Mouse (Mus musculus): ENCODE data around the gene Cpm. TPM values are rescaled to one million over a fixed set of nuclear protein-coding genes. Genes with fewer than 3 reads are reported as not detected.

The Cpm gene
- total and polyA plus RNA-seq, 3 experiments, result 0.04 to 0.31 (median 0.17) TPM

DNA sequence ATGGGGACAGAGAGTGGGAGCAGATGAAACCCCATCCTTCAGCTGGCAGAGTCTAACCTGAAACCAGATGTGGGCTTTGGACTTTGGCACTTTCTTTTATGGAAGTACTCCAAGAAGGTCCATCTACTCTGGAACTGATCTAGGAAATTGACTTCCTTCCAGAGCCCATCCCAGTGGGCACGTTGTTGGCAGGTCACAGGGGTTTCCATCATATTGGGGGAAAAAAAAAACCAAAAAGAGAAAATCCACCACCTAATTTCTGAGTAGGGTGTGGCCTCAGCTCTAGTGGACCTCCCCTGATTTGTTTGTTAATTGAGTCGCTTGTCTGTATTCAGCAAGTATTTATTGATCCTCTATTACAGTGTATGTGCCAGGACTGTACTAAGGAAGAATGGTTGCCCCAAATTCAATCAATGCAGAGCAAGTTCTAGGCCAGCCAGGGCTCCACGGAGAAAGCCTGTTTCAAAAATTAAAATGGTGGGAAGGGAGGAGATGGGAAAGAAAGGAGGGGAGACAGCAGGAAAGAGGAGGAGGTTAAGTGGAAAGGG, 25.4 kb downstream of the Cpm start:
- Histone ChIP-seq H3K36me3 (replicated peaks in 1 of 2; ENCODE audit: control insufficient read depth in 1 of 2, insufficient read depth in 1 of 2, low read length in 1 of 2) (no peaks in the 10 kb centered on the region), H3K27ac (ENCODE audit: insufficient read depth, low read depth) (no peak overlapping the region), H3K27me3 (replicated peaks) (no peaks in the 10 kb centered on the region), H3K4me3 (replicated peaks in 1 of 3; ENCODE audit: low read depth in 2 of 3, low read length in 2 of 3, poor library complexity in 1 of 3) (no peak overlapping the region), H3K9me3 (replicated peaks; ENCODE audit: low read length) (no peaks in the 10 kb centered on the region), H3K4me1 (ENCODE audit: control insufficient read depth in 1 of 2, insufficient read depth in 2 of 2) (peaks cover 0 to 19% of the 10 kb centered on the region in 2 experiments; a peak in 3 of 4 replicates), H3K9ac (ENCODE audit: insufficient read depth, low read depth) (no peak overlapping the region), H3K79me2 (replicated peaks; ENCODE audit: control insufficient read depth, extremely low read depth, insufficient read depth, poor library complexity, severe bottlenecking) (no peaks in the 10 kb centered on the region), H3K4me2 (ENCODE audit: insufficient read depth, low read depth, poor library complexity, severe bottlenecking) (no peak overlapping the region)
- no peak for DNase-seq (ENCODE audit: extremely low read depth)
- in situ Hi-C loops (cut with MboI; ENCODE audit: low pct_ligation_motif_present, low pct_unique_long_range_greater_than_20kb, low sequenced_read_pairs) (no loop called here), dilution Hi-C loops (cut with MboI; ENCODE audit: extremely low pct_ligation_motif_present, extremely low pct_unique_long_range_greater_than_20kb, low sequenced_read_pairs) (no loop called here)
- no peak for TF ChIP-seq EP300 (IDR thresholded peaks at IDR 0.05; ENCODE audit: low read length)
- no peak for TF ChIP-seq ZC3H11A (IDR thresholded peaks at IDR 0.05; ENCODE audit: low read depth, low read length)
- TF ChIP-seq POLR2A (IDR thresholded peaks at IDR 0.05; ENCODE audit: low read depth, low read length), result no peak
- no peak for TF ChIP-seq JUN (IDR thresholded peaks at IDR 0.05; ENCODE audit: insufficient read depth, low read depth, low read length)
- TF ChIP-seq TBP (conservative IDR thresholded peaks at IDR 0.05; ENCODE audit: low read depth, low read length), result no peak
- no peak for TF ChIP-seq NRF1 (IDR thresholded peaks at IDR 0.05; ENCODE audit: low read depth, low read length)
- TF ChIP-seq CTCF (conservative IDR thresholded peaks at IDR 0.05 in 1 of 2, IDR thresholded peaks at IDR 0.05 in 1 of 2; ENCODE audit: low read depth in 2 of 2, low read length in 2 of 2), result no peak
- TF ChIP-seq USF1 (IDR thresholded peaks at IDR 0.05; ENCODE audit: low read depth, low read length), result no peak

DNA sequence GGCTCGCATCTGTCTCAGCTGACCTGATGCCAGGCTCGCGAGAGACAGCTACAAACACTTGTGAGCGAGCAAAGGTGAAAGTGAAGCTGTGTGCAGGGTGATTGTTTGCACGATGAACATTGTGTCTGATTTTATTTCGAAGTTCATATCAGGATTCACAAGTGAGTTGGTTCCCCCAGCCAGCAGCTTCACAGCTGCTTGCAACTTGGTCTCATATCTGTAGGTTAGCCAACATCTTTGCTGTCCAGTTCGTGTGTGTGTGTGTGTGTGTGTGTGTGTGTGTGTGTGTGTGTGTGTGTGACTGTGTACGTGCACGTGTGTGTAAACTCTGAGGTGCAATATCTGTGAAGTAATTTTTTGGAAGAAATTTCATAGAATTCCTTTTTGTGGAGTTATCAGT, 26.2 kb downstream of the Cpm start:
- TF ChIP-seq USF2 (conservative IDR thresholded peaks at IDR 0.05; ENCODE audit: low read depth, low read length) (no peak), NELFE (IDR thresholded peaks at IDR 0.05; ENCODE audit: low read depth, low read length) (no peak), SMC3 (IDR thresholded peaks at IDR 0.05; ENCODE audit: low read depth, low read length) (no peak), SIN3A (IDR thresholded peaks at IDR 0.05; ENCODE audit: low read length) (no peak), E2F4 (IDR thresholded peaks at IDR 0.05; ENCODE audit: insufficient replicate concordance, low read depth, low read length) (no peak), MAFK (IDR thresholded peaks at IDR 0.05; ENCODE audit: insufficient replicate concordance, low read length) (no peak), BHLHE40 (IDR thresholded peaks at IDR 0.05; ENCODE audit: low read depth, low read length) (no peak), KAT2A (IDR thresholded peaks at IDR 0.05; ENCODE audit: insufficient replicate concordance, low read length) (no peak), MEF2A (IDR thresholded peaks at IDR 0.05; ENCODE audit: borderline replicate concordance, low read depth, low read length) (no peak), ZKSCAN1 (IDR thresholded peaks at IDR 0.05; ENCODE audit: borderline replicate concordance, low read depth, low read length) (no peak), ZC3H11A (IDR thresholded peaks at IDR 0.05; ENCODE audit: low read depth, low read length) (no peak), ZMIZ1 (IDR thresholded peaks at IDR 0.05; ENCODE audit: low read depth, low read length) (no peak), HCFC1 (IDR thresholded peaks at IDR 0.05; ENCODE audit: low read depth, low read length) (no peak), UBTF (IDR thresholded peaks at IDR 0.05; ENCODE audit: low read depth, low read length) (no peak), RCOR1 (conservative IDR thresholded peaks at IDR 0.05; ENCODE audit: low read depth, low read length) (no peak), USF1 (IDR thresholded peaks at IDR 0.05; ENCODE audit: low read depth, low read length) (no peak), MAZ (IDR thresholded peaks at IDR 0.05; ENCODE audit: low read depth, low read length) (no peak), ZNF384 (IDR thresholded peaks at IDR 0.05; ENCODE audit: low read depth, low read length) (no peak), POLR2AphosphoS2 (IDR thresholded peaks at IDR 0.05; ENCODE audit: low read depth, low read length) (no peak), ELF1 (IDR thresholded peaks at IDR 0.05; ENCODE audit: low read depth, low read length) (no peak)
- Histone ChIP-seq H3K27me3 (replicated peaks) (no peaks in the 10 kb centered on the region), H3K4me2 (ENCODE audit: insufficient read depth, low read depth, poor library complexity, severe bottlenecking) (no peak overlapping the region), H3K4me1 (ENCODE audit: control insufficient read depth in 1 of 2, insufficient read depth in 2 of 2) (peaks cover 0 to 22% of the 10 kb centered on the region in 2 experiments; a peak in 3 of 4 replicates), H3K27ac (ENCODE audit: insufficient read depth, low read depth) (no peak overlapping the region), H3K79me2 (replicated peaks; ENCODE audit: control insufficient read depth, extremely low read depth, insufficient read depth, poor library complexity, severe bottlenecking) (no peaks in the 10 kb centered on the region), H3K4me3 (replicated peaks in 1 of 3; ENCODE audit: low read depth in 2 of 3, low read length in 2 of 3, poor library complexity in 1 of 3) (no peak overlapping the region), H3K9me3 (replicated peaks; ENCODE audit: low read length) (no peaks in the 10 kb centered on the region), H3K36me3 (replicated peaks in 1 of 2; ENCODE audit: control insufficient read depth in 1 of 2, insufficient read depth in 1 of 2, low read length in 1 of 2) (no peaks in the 10 kb centered on the region), H3K9ac (ENCODE audit: insufficient read depth, low read depth) (no peak overlapping the region)
- in situ Hi-C loops (cut with MboI; ENCODE audit: low pct_ligation_motif_present, low pct_unique_long_range_greater_than_20kb, low sequenced_read_pairs), result no loop called here
- dilution Hi-C loops (cut with MboI; ENCODE audit: extremely low pct_ligation_motif_present, extremely low pct_unique_long_range_greater_than_20kb, low sequenced_read_pairs), result no loop called here
- no peak for DNase-seq (ENCODE audit: extremely low read depth)
